Mouse (Mus musculus) testis, adult 2 months (tissue): ENCODE results near the gene Kiss1r. TPM values are rescaled to one million over a fixed set of nuclear protein-coding genes. Genes with fewer than 3 reads are reported as not detected.
A peak's percentile ranks its signal among the peaks of the same experiment; 100 is the strongest.
"Not testable (repeated sequence)": the region's sequence is repeated elsewhere in the genome, so short reads cannot be mapped to it uniquely, and the experiment has no call there.

Experiments used
- H3K27ac ChIP-seq: fragments of 200-500 bp; 2 replicates; pipeline ENCODE4 v1.5.1; 2012; ENCODE audit warnings: low read depth, low read length; ENCODE audit not compliant: control insufficient read depth, insufficient read depth
- H3K27me3 ChIP-seq: fragments of 200-500 bp; 2 replicates; pipeline ENCODE4 v1.6.1; 2012; ENCODE audit warnings: mild to moderate bottlenecking, low read length, moderate library complexity; ENCODE audit not compliant: control insufficient read depth, insufficient read depth
- H3K36me3 ChIP-seq: fragments of 200-500 bp; 2 replicates; pipeline ENCODE4 v1.6.1; 2012; ENCODE audit warnings: mild to moderate bottlenecking, low read length; ENCODE audit not compliant: control insufficient read depth, insufficient read depth
- H3K4me1 ChIP-seq: fragments of 200-500 bp; 2 replicates; pipeline ENCODE4 v1.6.1; 2012; ENCODE audit warnings: low read length; ENCODE audit not compliant: control insufficient read depth, insufficient read depth
- H3K4me3 ChIP-seq: fragments of 200-500 bp; 2 replicates; pipeline ENCODE4 v1.5.1; 2012; ENCODE audit warnings: low read depth, mild to moderate bottlenecking, low read length, moderate library complexity, mixed read lengths; ENCODE audit not compliant: control insufficient read depth
- CTCF ChIP-seq: fragments of 200-500 bp; IDR thresholded peaks from 2 replicates; pipeline ENCODE4 v1.5.1; 2012; ENCODE audit warnings: low read depth, mild to moderate bottlenecking, inconsistent platforms, low read length, moderate library complexity; ENCODE audit not compliant: control insufficient read depth, insufficient read depth, insufficient replicate concordance
- POLR2A ChIP-seq: fragments of 200-500 bp; IDR thresholded peaks from 2 replicates; pipeline ENCODE4 v1.6.1; 2012; ENCODE audit warnings: low read depth, mild to moderate bottlenecking, inconsistent platforms, low read length, moderate library complexity; ENCODE audit not compliant: control insufficient read depth
- polyA plus RNA-seq: library from polyadenylated mRNA; depleted of rRNA; stranded (reverse); fragments of >200 nt; gene quantifications from 2 replicates; pipeline ENCODE4 v1.2.3, GENCODE M21; 2012

Gene Kiss1r
- polyA plus RNA-seq, 1 experiment = 0.99 TPM

- no peak for TF ChIP-seq CTCF
- no peak for TF ChIP-seq POLR2A
- H3K27me3 ChIP-seq = no peaks in the 10 kb centered on the region
- no peaks in the 10 kb centered on the region for H3K36me3 ChIP-seq
- H3K27ac ChIP-seq = no peak within 1 kb of the TSS
- H3K4me3 ChIP-seq = no peak within 1 kb of the TSS
- peaks cover 11% of the 10 kb centered on the region for H3K4me1 ChIP-seq
Observed at GRCm38 (mm10) chr10:79886054-79886453, 30.7 kb upstream of the Kiss1r start, which contains the start of gene Elane. TSS of gene Elane (plus strand) at chr10:79886247.

- H3K27ac ChIP-seq = no peak overlapping the region
- H3K36me3 ChIP-seq = no peaks in the 10 kb centered on the region
- H3K4me1 ChIP-seq = peaks cover 11% of the 10 kb centered on the region
- TF ChIP-seq CTCF = no peak
- no peak for TF ChIP-seq POLR2A
- no peaks in the 10 kb centered on the region for H3K27me3 ChIP-seq
- no peak overlapping the region for H3K4me3 ChIP-seq
Observed at GRCm38 (mm10) chr10:79886611-79887010, 30.2 kb upstream of the Kiss1r start.

DNA sequence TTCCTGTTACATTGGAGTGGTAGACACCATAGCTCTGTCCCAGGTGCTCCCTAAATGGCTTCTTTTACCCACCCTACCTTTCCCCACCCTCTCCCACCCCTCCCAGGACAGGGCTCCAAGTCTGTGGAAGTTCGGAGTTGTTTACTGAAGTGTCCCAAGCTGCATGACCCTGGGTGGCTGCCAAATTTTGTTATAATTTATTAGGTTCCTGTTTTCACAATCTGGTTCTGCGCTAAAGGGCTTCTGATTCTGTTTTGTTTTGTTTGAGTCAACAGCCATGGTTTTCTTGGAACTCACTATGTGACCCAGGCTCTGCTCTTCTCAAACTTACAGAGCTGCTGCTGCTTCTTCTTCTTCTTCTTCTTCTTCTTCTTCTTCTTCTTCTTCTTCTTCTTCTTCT is 27.4 kb upstream of the Kiss1r start:
- H3K4me1 ChIP-seq = no peaks in the 10 kb centered on the region
- H3K27ac ChIP-seq = no peak overlapping the region
- TF ChIP-seq POLR2A (no peak), CTCF (no peak)
- H3K4me3 ChIP-seq = no peak overlapping the region
- H3K27me3 ChIP-seq = no peaks in the 10 kb centered on the region
- H3K36me3 ChIP-seq = no peaks in the 10 kb centered on the region

- H3K27me3 ChIP-seq = no peaks in the 10 kb centered on the region
- no peaks in the 10 kb centered on the region for H3K4me1 ChIP-seq
- no peak within 1 kb of the TSS for H3K4me3 ChIP-seq
- no peak within 1 kb of the TSS for H3K27ac ChIP-seq
- TF ChIP-seq CTCF (no peak), POLR2A (no peak)
- no peaks in the 10 kb centered on the region for H3K36me3 ChIP-seq
Observed at GRCm38 (mm10) chr10:79890670-79891069, 26.1 kb upstream of the Kiss1r start, which contains the start of gene Cfd. TSS of gene Cfd (plus strand) at chr10:79890853.

GRCm38 (mm10) chr10:79892451-79893118 is 24.2 kb upstream of the Kiss1r start:
- H3K4me3 ChIP-seq, H3K4me1 ChIP-seq, H3K27ac ChIP-seq, H3K36me3 ChIP-seq, H3K27me3 ChIP-seq: not testable (repeated sequence)
- peak; percentile 54; the same call in 1 of the 2 replicates for TF ChIP-seq CTCF

GRCm38 (mm10) chr10:79896306-79896705 is 20.5 kb upstream of the Kiss1r start:
- Histone ChIP-seq H3K27me3 (no peaks in the 10 kb centered on the region), H3K36me3 (no peaks in the 10 kb centered on the region), H3K4me1 (no peaks in the 10 kb centered on the region), H3K27ac (no peak overlapping the region), H3K4me3 (no peak overlapping the region)
- no peak for TF ChIP-seq CTCF
- no peak for TF ChIP-seq POLR2A

DNA sequence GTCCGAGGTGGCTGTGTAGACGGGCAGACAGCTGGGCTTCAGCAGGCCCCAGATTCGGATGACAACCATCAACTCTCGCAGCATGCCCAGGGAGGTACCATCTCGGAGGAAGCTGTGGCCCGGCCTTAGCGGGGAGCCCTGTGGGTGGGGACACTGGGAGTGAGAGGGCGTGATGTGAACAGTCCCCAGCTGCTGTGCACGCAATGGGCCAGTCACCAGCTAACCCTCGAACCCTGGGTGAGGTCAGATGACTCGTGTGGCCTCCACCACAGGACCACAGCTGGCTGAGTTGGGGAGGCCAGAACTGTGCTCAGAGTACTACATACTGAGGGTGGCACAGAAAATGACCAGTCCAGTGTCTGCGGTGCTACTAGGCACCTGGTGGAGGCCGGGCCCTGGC is 20.0 kb upstream of the Kiss1r start:
- no peaks in the 10 kb centered on the region for H3K36me3 ChIP-seq

More for the DNA sequence above, 20.0 kb upstream of the Kiss1r start:
- TF ChIP-seq POLR2A (no peak), CTCF (no peak)
- Histone ChIP-seq H3K4me3 (no peak overlapping the region), H3K27me3 (no peaks in the 10 kb centered on the region), H3K4me1 (no peaks in the 10 kb centered on the region), H3K27ac (no peak overlapping the region)
